Mouse (Mus musculus) erythroid progenitor cell, adult 5-6 weeks (primary cell): ENCODE results near the gene Ugt1a1. TPM values are rescaled to one million over a fixed set of nuclear protein-coding genes. Genes with fewer than 3 reads are reported as not detected.
"Not testable (repeated sequence)": the region's sequence is repeated elsewhere in the genome, so short reads cannot be mapped to it uniquely, and the experiment has no call there.

Experiments
- ATAC-seq: replicated peaks from 2 replicates; pipeline ENCODE4 v1.8.0; 2016; ENCODE audit warnings: moderate number of reproducible peaks, mild to moderate bottlenecking, moderate TSS enrichment, inconsistent platforms; ENCODE audit not compliant: poor library complexity, low FRiP score, severe bottlenecking
- total RNA-seq, 2 experiments: library from RNA; stranded (forward) in 1 of 2; stranded (reverse) in 1 of 2; fragments of 150-400 nt in 1 of 2; fragments of 186-747, 209-891 nt in 1 of 2; gene quantifications; 2 replicates each; pipeline versions ENCODE4 v1.2.3 to v1.2.4; 2015 to 2017; ENCODE audit warnings: low replicate concordance in 2 of 2

Gene Ugt1a1
- 0.72 TPM in 1 of 2 replicates, not detected in the other for total RNA-seq (2015; ENCODE audit: low replicate concordance)
- 3.9 TPM in 1 of 2 replicates, not detected in the other for total RNA-seq (2017; ENCODE audit: low replicate concordance)

- ATAC-seq: no peak
These were observed at the start of gene Ugt1a1 for GRCm38 (mm10) chr1:88211812-88212211. Ugt1a1 (plus strand) TSS chr1:88211959.

GRCm38 (mm10) chr1:88165711-88166110 lies 46.0 kb upstream of the Ugt1a1 start, which contains the start of gene Ugt1a5:
Ugt1a5 (plus strand) TSS chr1:88166012.
- no peak for ATAC-seq

- not testable (repeated sequence) for ATAC-seq
These were observed 39.6 kb upstream of the Ugt1a1 start for GRCm38 (mm10) chr1:88172190-88172589.

GRCm38 (mm10) chr1:88179657-88180056 lies 32.1 kb upstream of the Ugt1a1 start:
- ATAC-seq: no peak

- ATAC-seq: no peak
These were observed 25.3 kb upstream of the Ugt1a1 start for GRCm38 (mm10) chr1:88186325-88186935.

GRCm38 (mm10) chr1:88192136-88192535 lies 19.6 kb upstream of the Ugt1a1 start:
- no peak for ATAC-seq

- no peak for ATAC-seq
These were observed 16.1 kb upstream of the Ugt1a1 start for GRCm38 (mm10) chr1:88195687-88196086.

- ATAC-seq: no peak
These were observed 14.3 kb upstream of the Ugt1a1 start for GRCm38 (mm10) chr1:88197443-88197842.

- no peak for ATAC-seq
These were observed 11.8 kb upstream of the Ugt1a1 start for GRCm38 (mm10) chr1:88199996-88200395.

GRCm38 (mm10) chr1:88200456-88200855 lies 11.3 kb upstream of the Ugt1a1 start, which contains the start of gene Ugt1a2:
Ugt1a2 (plus strand) TSS chr1:88200601.
- no peak for ATAC-seq

- peak; percentile 82 for ATAC-seq
These were observed 6.4 kb upstream of the Ugt1a1 start, which contains the start of gene Dnajb3 for GRCm38 (mm10) chr1:88205294-88205922. Dnajb3 (minus strand) TSS chr1:88205782.

GRCm38 (mm10) chr1:88206843-88207479 lies 4.8 kb upstream of the Ugt1a1 start:
- ATAC-seq: peak; percentile 82

- no peak for ATAC-seq
These were observed 734 bp downstream of the Ugt1a1 start for GRCm38 (mm10) chr1:88212341-88213045.

- no peak for ATAC-seq
These were observed 1.3 kb downstream of the Ugt1a1 start for GRCm38 (mm10) chr1:88213061-88213460.

GRCm38 (mm10) chr1:88213766-88214461 lies 2.2 kb downstream of the Ugt1a1 start:
- ATAC-seq: no peak; the same call in 1 of the 2 replicates

GRCm38 (mm10) chr1:88214462-88214952 lies 2.7 kb downstream of the Ugt1a1 start:
- ATAC-seq: no peak

- no peak for ATAC-seq
These were observed 4.0 kb downstream of the Ugt1a1 start for GRCm38 (mm10) chr1:88215466-88216380.

GRCm38 (mm10) chr1:88216551-88216950 lies 4.8 kb downstream of the Ugt1a1 start:
- ATAC-seq: no peak
